Mouse (Mus musculus): ENCODE data around the gene Smyd5.

The Smyd5 gene

DNA sequence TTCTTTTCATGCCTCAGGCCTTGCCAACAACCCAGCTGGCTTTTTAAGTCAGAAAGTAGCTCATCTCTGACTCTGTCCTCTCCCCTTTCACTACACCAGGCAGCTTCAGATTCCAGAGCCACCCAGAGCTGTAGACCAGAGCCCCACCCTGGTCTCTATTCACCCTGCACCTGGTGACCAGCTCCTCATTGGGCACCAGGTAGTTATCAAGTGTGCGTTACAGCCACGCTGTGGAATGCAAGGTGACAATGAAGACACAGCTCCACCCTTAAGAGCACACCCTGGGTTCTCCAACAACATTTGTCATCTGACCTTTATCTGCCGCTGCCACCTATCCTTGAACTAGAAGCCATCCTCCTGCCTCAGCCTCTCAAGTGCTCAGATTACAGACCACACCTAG is 43.8 kb downstream of the Smyd5 start:
- H3K9me3 ChIP-seq (ENCODE audit: low read length): no peaks in the 10 kb centered on the region
- no peaks in the 10 kb centered on the region for H3K36me3 ChIP-seq (ENCODE audit: insufficient read depth, low read length)
- TF ChIP-seq CTCF (conservative IDR thresholded peaks at IDR 0.05; ENCODE audit: low read length) (no peak), NANOG (IDR thresholded peaks at IDR 0.05; ENCODE audit: borderline replicate concordance, low read length) (no peak), POU5F1 (IDR thresholded peaks at IDR 0.05; ENCODE audit: borderline replicate concordance, low read length) (no peak)
- H3K4me3 ChIP-seq (replicated peaks; ENCODE audit: low read length): no peak overlapping the region
- H3K4me1 ChIP-seq (replicated peaks; ENCODE audit: low read depth, low read length): peaks cover 55% of the 10 kb centered on the region
- peaks cover 32% of the 10 kb centered on the region for H3K27me3 ChIP-seq (ENCODE audit: insufficient read depth, low read length)

GRCm38 (mm10) chr6:85477366-85477917 is 45.7 kb downstream of the Smyd5 start:
- no peaks in the 10 kb centered on the region for H3K36me3 ChIP-seq (ENCODE audit: insufficient read depth, low read length)
- TF ChIP-seq CTCF (conservative IDR thresholded peaks at IDR 0.05; ENCODE audit: low read length) (peak; percentile 93), NANOG (IDR thresholded peaks at IDR 0.05; ENCODE audit: borderline replicate concordance, low read length) (no peak), POU5F1 (IDR thresholded peaks at IDR 0.05; ENCODE audit: borderline replicate concordance, low read length) (no peak)
- H3K9me3 ChIP-seq (ENCODE audit: low read length): no peaks in the 10 kb centered on the region
- peaks cover 55% of the 10 kb centered on the region for H3K4me1 ChIP-seq (replicated peaks; ENCODE audit: low read depth, low read length)
- H3K4me3 ChIP-seq (replicated peaks; ENCODE audit: low read length): peak overlapping the region; percentile 50; the same call in 1 of the 2 replicates
- H3K27me3 ChIP-seq (ENCODE audit: insufficient read depth, low read length): peaks cover 48% of the 10 kb centered on the region

DNA sequence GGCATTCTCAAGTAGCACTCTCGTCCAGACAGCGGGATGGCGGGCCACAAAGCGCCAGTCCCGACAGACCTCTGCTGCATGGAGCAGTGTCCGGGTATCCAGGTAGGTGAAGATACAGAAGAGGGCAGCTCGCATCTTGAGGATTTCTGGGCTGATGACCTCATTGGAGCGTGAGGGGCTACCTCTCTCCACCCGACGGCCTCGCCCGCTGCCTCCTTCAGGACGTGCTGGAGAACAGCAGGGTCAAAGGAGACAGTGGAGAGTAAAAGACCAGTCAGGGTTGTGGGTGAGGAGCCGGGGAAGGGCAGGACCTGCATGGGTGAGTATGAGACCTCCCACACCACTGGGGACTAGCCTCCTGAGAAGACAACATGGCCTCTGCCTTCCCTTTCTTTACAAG is 46.6 kb downstream of the Smyd5 start:
- Histone ChIP-seq H3K36me3 (ENCODE audit: insufficient read depth, low read length) (no peaks in the 10 kb centered on the region), H3K4me3 (replicated peaks; ENCODE audit: low read length) (peak overlapping the region; percentile 50), H3K27me3 (ENCODE audit: insufficient read depth, low read length) (peaks cover 56% of the 10 kb centered on the region), H3K9me3 (ENCODE audit: low read length) (no peaks in the 10 kb centered on the region), H3K4me1 (replicated peaks; ENCODE audit: low read depth, low read length) (peaks cover 49% of the 10 kb centered on the region)
- TF ChIP-seq CTCF (conservative IDR thresholded peaks at IDR 0.05; ENCODE audit: low read length) (no peak), NANOG (IDR thresholded peaks at IDR 0.05; ENCODE audit: borderline replicate concordance, low read length) (no peak), POU5F1 (IDR thresholded peaks at IDR 0.05; ENCODE audit: borderline replicate concordance, low read length) (no peak)

GRCm38 (mm10) chr6:85479979-85480378 is 48.2 kb downstream of the Smyd5 start:
- Histone ChIP-seq H3K27me3 (ENCODE audit: insufficient read depth, low read length) (peaks cover 72% of the 10 kb centered on the region), H3K4me3 (replicated peaks; ENCODE audit: low read length) (no peak overlapping the region), H3K36me3 (ENCODE audit: insufficient read depth, low read length) (no peaks in the 10 kb centered on the region), H3K4me1 (replicated peaks; ENCODE audit: low read depth, low read length) (peaks cover 56% of the 10 kb centered on the region), H3K9me3 (ENCODE audit: low read length) (no peaks in the 10 kb centered on the region)
- TF ChIP-seq POU5F1 (IDR thresholded peaks at IDR 0.05; ENCODE audit: borderline replicate concordance, low read length) (no peak), NANOG (IDR thresholded peaks at IDR 0.05; ENCODE audit: borderline replicate concordance, low read length) (no peak), CTCF (conservative IDR thresholded peaks at IDR 0.05; ENCODE audit: low read length) (no peak)

- Histone ChIP-seq H3K4me3 (replicated peaks; ENCODE audit: low read length) (no peak overlapping the region), H3K9me3 (ENCODE audit: low read length) (no peaks in the 10 kb centered on the region), H3K27me3 (ENCODE audit: insufficient read depth, low read length) (peaks cover 79% of the 10 kb centered on the region), H3K36me3 (ENCODE audit: insufficient read depth, low read length) (no peaks in the 10 kb centered on the region), H3K4me1 (replicated peaks; ENCODE audit: low read depth, low read length) (peaks cover 51% of the 10 kb centered on the region)
- no peak for TF ChIP-seq POU5F1 (IDR thresholded peaks at IDR 0.05; ENCODE audit: borderline replicate concordance, low read length)
These were observed 48.9 kb downstream of the Smyd5 start for GRCm38 (mm10) chr6:85480685-85481084.

DNA sequence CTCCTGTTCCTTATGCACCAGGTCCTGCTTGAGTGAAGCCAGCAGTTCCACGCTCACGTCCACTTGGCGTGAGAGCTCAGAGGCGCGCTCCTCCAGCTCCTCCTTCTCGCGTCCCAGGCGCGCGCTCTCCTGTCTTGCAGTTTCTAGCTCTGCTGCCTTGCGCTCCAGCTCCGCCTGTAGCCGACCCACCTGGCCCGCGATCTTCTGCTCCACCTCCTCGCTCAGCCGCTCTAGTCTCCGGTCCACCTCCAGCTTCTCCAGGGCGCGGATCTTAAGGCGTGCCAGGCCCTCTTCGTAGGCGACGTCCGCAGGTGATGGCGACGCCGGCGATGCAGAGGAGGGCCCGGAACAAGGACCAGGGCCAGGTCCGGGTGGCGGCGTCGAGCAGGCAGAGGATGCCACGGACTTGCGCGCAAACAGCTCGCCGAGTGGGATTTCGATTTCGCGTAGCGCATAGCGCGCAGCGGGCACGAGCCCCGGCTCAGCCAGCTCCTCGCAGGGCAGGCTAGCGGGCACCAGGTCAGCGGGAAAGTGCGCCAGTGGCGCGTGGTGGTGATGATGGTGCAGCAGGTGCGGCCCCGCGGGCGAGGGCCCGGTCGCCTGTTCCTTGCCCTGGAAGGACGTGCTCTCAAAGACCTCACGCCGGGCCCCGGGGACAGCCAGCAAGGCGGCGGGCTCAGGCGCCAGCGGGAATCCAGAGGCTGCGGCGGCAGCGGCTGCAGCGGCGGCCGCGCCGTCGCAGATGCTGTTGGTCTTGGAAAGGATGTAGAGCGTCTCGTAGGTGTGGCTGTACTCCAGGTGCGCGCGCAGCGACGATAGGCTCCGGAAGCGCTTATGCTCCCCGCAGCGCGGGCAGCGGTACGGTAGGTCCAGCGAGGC is 52.3 kb downstream of the Smyd5 start:
- Histone ChIP-seq H3K4me1 (replicated peaks; ENCODE audit: low read depth, low read length) (peaks cover 35% of the 10 kb centered on the region), H3K9me3 (ENCODE audit: low read length) (no peaks in the 10 kb centered on the region; the same call in 1 of the 2 replicates), H3K36me3 (ENCODE audit: insufficient read depth, low read length) (no peaks in the 10 kb centered on the region), H3K27me3 (ENCODE audit: insufficient read depth, low read length) (peaks cover 83% of the 10 kb centered on the region), H3K4me3 (replicated peaks; ENCODE audit: low read length) (peak overlapping the region; percentile 80)
- TF ChIP-seq NANOG (IDR thresholded peaks at IDR 0.05; ENCODE audit: borderline replicate concordance, low read length) (no peak), CTCF (conservative IDR thresholded peaks at IDR 0.05; ENCODE audit: low read length) (no peak)

DNA sequence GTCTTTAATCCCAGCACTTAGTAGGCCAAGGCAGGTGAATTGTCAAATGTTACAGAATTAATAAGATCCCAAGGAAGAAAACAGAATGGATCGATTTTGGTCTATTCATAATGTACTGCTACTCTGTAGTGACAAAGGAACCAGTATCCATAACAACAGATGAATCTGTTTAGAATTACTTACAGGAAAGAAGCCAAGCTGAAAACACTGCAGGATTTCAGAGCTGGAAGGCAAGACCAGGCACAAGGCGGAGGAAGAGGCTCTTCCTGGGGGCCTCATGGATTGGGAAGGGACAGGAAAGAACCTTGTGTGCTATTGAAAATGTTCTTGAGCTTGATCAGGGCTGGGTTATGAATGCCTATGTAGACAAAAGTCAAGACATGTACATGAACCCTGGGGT is 53.9 kb downstream of the Smyd5 start:
- no peak for TF ChIP-seq NANOG (IDR thresholded peaks at IDR 0.05; ENCODE audit: borderline replicate concordance, low read length)
- TF ChIP-seq POU5F1 (IDR thresholded peaks at IDR 0.05; ENCODE audit: borderline replicate concordance, low read length): no peak
- no peak for TF ChIP-seq CTCF (conservative IDR thresholded peaks at IDR 0.05; ENCODE audit: low read length)
- Histone ChIP-seq H3K9me3 (ENCODE audit: low read length) (no peaks in the 10 kb centered on the region; the same call in 1 of the 2 replicates), H3K4me3 (replicated peaks; ENCODE audit: low read length) (no peak overlapping the region), H3K4me1 (replicated peaks; ENCODE audit: low read depth, low read length) (peaks cover 43% of the 10 kb centered on the region), H3K36me3 (ENCODE audit: insufficient read depth, low read length) (no peaks in the 10 kb centered on the region), H3K27me3 (ENCODE audit: insufficient read depth, low read length) (peaks cover 66% of the 10 kb centered on the region)

GRCm38 (mm10) chr6:85488510-85488909 is 56.7 kb downstream of the Smyd5 start:
- TF ChIP-seq NANOG (IDR thresholded peaks at IDR 0.05; ENCODE audit: borderline replicate concordance, low read length) (no peak), CTCF (conservative IDR thresholded peaks at IDR 0.05; ENCODE audit: low read length) (no peak), POU5F1 (IDR thresholded peaks at IDR 0.05; ENCODE audit: borderline replicate concordance, low read length) (no peak)
- no peaks in the 10 kb centered on the region for H3K36me3 ChIP-seq (ENCODE audit: insufficient read depth, low read length)
- H3K27me3 ChIP-seq (ENCODE audit: insufficient read depth, low read length): peaks cover 40% of the 10 kb centered on the region
- H3K4me1 ChIP-seq (replicated peaks; ENCODE audit: low read depth, low read length): peaks cover 41% of the 10 kb centered on the region
- H3K4me3 ChIP-seq (replicated peaks; ENCODE audit: low read length): no peak overlapping the region
- no peaks in the 10 kb centered on the region; the same call in 1 of the 2 replicates for H3K9me3 ChIP-seq (ENCODE audit: low read length)
